Mouse (Mus musculus) spleen, adult 2 months (tissue): ENCODE measurements around the gene Slc25a5.

ENCODE experiments used
- CTCF ChIP-seq: fragments of 200-500 bp; IDR thresholded peaks from 2 replicates; pipeline ENCODE4 v1.5.1; 2011; ENCODE audit warnings: mild to moderate bottlenecking, inconsistent platforms; ENCODE audit not compliant: insufficient read depth, insufficient read length, insufficient replicate concordance; ENCODE audit errors: extremely low read depth
- POLR2A ChIP-seq: fragments of 200-500 bp; IDR thresholded peaks from 2 replicates; pipeline ENCODE4 v1.6.1; 2011; ENCODE audit warnings: low read depth, low read length, inconsistent platforms

GRCm38 (mm10) chrX:36762894-36763293 lies 32.6 kb upstream of the Slc25a5 start:
- no peak for TF ChIP-seq CTCF
- TF ChIP-seq POLR2A = no peak
